Mouse (Mus musculus): ENCODE data around the gene Bbs4. TPM values are rescaled to one million over a fixed set of nuclear protein-coding genes. Genes with fewer than 3 reads are reported as not detected.

Gene Bbs4
- total and polyA plus RNA-seq, 2 experiments from 2014 or later = 36.7 to 56.0 TPM

DNA sequence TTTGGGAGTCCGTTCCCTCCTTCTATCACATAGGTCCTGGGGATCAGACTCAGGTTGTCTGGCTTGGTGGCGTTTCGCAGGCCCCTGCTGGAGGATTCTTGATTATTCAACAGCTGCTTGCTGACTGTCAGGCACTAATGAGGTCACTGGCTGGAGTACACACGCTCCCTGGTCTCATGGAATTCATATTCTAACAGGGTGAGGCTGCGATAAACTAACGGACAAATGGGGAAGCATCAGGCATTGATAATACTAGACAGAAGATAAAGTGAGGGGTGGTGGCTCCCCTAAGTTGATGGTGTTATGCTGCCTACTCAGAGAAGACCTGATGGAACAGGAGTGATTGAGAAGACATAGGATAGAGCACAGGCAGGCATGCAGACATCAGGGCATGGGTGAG is 67.7 kb downstream of the Bbs4 start:
- Histone ChIP-seq H3K27me3 (ENCODE audit: insufficient read depth, low read length) (no peaks in the 10 kb centered on the region), H3K9ac (replicated peaks; ENCODE audit: low read length, poor library complexity, severe bottlenecking) (no peak overlapping the region), H3K9me3 (ENCODE audit: low read length) (no peaks in the 10 kb centered on the region), H3K27ac (ENCODE audit: low read depth, low read length) (no peak overlapping the region), H3K36me3 (ENCODE audit: insufficient read depth, low read length) (no peaks in the 10 kb centered on the region), H3K4me2 (ENCODE audit: low read depth, low read length, poor library complexity, severe bottlenecking) (no peak overlapping the region), H3K4me3 (ENCODE audit: low read depth, low read length) (no peak overlapping the region), H3K4me1 (ENCODE audit: insufficient read depth, low read length) (no peaks in the 10 kb centered on the region)
- DNase-seq (ENCODE audit: low spot score) (no peak), ATAC-seq (ENCODE audit: low FRiP score) (no peak)
- 72% methylated on average over 6 of the region's 6 CpGs for WGBS
- TF ChIP-seq CTCF (IDR thresholded peaks at IDR 0.05) = no peak

DNA sequence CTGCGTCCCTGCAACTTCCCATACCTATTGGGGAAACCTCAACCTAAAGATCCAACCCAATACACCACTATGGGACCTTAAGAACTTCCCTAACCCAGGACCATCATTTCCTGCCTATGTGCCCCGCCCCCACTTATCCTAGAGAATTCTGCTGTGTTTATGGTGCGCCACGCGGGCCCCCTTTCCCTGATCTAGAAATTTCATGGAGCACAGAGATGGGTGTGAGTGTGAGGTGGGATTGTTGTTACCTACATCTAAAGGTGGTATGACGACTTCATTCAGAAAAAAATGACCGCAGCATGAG is 70.7 kb downstream of the Bbs4 start:
- no peak for TF ChIP-seq CTCF (IDR thresholded peaks at IDR 0.05)
- no peak overlapping the region for H3K9ac ChIP-seq (replicated peaks; ENCODE audit: low read length, poor library complexity, severe bottlenecking)
- WGBS = 64% methylated on average over 7 of the region's 7 CpGs
- no peaks in the 10 kb centered on the region for H3K9me3 ChIP-seq (ENCODE audit: low read length)
- peak overlapping the region; percentile 30; the same call in 1 of the 2 replicates for H3K4me2 ChIP-seq (ENCODE audit: low read depth, low read length, poor library complexity, severe bottlenecking)
- no peaks in the 10 kb centered on the region for H3K4me1 ChIP-seq (ENCODE audit: insufficient read depth, low read length)
- no peaks in the 10 kb centered on the region for H3K36me3 ChIP-seq (ENCODE audit: insufficient read depth, low read length)
- H3K4me3 ChIP-seq (ENCODE audit: low read depth, low read length) = no peak overlapping the region
- H3K27me3 ChIP-seq (ENCODE audit: insufficient read depth, low read length) = no peaks in the 10 kb centered on the region
- ATAC-seq (ENCODE audit: low FRiP score) (peak; percentile 31; the same call in 1 of the 2 replicates), DNase-seq (ENCODE audit: low spot score) (no peak)
- H3K27ac ChIP-seq (ENCODE audit: low read depth, low read length) = no peak overlapping the region

- 38% methylated on average over 26 of the region's 27 CpGs for WGBS
- Histone ChIP-seq H3K4me3 (ENCODE audit: low read depth, low read length) (no peak overlapping the region), H3K27ac (ENCODE audit: low read depth, low read length) (no peak overlapping the region), H3K9me3 (ENCODE audit: low read length) (no peaks in the 10 kb centered on the region), H3K4me1 (ENCODE audit: insufficient read depth, low read length) (no peaks in the 10 kb centered on the region), H3K36me3 (ENCODE audit: insufficient read depth, low read length) (no peaks in the 10 kb centered on the region), H3K9ac (replicated peaks; ENCODE audit: low read length, poor library complexity, severe bottlenecking) (no peak overlapping the region), H3K27me3 (ENCODE audit: insufficient read depth, low read length) (no peaks in the 10 kb centered on the region), H3K4me2 (ENCODE audit: low read depth, low read length, poor library complexity, severe bottlenecking) (peak overlapping the region; percentile 30; the same call in 1 of the 2 replicates)
- ATAC-seq (ENCODE audit: low FRiP score) (peak; percentile 69; the same call in 1 of the 2 replicates), DNase-seq (ENCODE audit: low spot score) (peak; percentile 77)
- peak; percentile 91 for TF ChIP-seq CTCF (IDR thresholded peaks at IDR 0.05)
Measured at GRCm38 (mm10) chr9:59281871-59282682, 71.2 kb downstream of the Bbs4 start.

DNA sequence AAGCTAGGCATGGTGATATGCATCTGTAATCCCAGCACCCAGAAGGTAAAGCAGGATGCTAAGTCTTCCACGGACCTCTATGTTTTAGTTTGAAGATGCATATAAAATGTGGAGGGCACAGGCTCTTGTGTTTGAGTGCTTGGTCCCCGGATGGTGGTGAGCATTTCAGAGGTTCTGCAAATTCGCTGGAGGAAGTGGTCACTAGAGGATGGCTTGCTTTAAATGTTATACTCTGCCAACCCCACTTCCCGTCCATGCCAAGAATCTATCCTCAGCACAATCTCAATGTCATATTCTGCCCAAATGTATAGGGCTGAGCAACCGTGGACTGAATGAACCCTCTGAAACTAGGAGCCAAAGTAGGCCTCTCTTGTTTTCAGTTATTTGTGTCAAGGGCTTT is 72.4 kb downstream of the Bbs4 start:
- no peaks in the 10 kb centered on the region for H3K4me1 ChIP-seq (ENCODE audit: insufficient read depth, low read length)
- WGBS = 90% methylated on average over 5 of the region's 5 CpGs
- H3K9me3 ChIP-seq (ENCODE audit: low read length) = no peaks in the 10 kb centered on the region

GRCm38 (mm10) chr9:59278694-59279093 is 74.6 kb downstream of the Bbs4 start:
- no peak for DNase-seq (ENCODE audit: low spot score)
- no peak for TF ChIP-seq CTCF (IDR thresholded peaks at IDR 0.05)
- ATAC-seq (ENCODE audit: low FRiP score) = no peak
- Histone ChIP-seq H3K27ac (ENCODE audit: low read depth, low read length) (no peak overlapping the region), H3K4me3 (ENCODE audit: low read depth, low read length) (no peak overlapping the region), H3K4me2 (ENCODE audit: low read depth, low read length, poor library complexity, severe bottlenecking) (no peak overlapping the region), H3K27me3 (ENCODE audit: insufficient read depth, low read length) (no peaks in the 10 kb centered on the region), H3K9me3 (ENCODE audit: low read length) (no peaks in the 10 kb centered on the region), H3K4me1 (ENCODE audit: insufficient read depth, low read length) (no peaks in the 10 kb centered on the region), H3K36me3 (ENCODE audit: insufficient read depth, low read length) (no peaks in the 10 kb centered on the region), H3K9ac (replicated peaks; ENCODE audit: low read length, poor library complexity, severe bottlenecking) (no peak overlapping the region)
- 84% methylated on average over 5 of the region's 5 CpGs for WGBS

More for the DNA sequence above, 72.4 kb downstream of the Bbs4 start:
- DNase-seq (ENCODE audit: low spot score) (no peak), ATAC-seq (ENCODE audit: low FRiP score) (no peak)
- Histone ChIP-seq H3K4me2 (ENCODE audit: low read depth, low read length, poor library complexity, severe bottlenecking) (no peak overlapping the region), H3K27ac (ENCODE audit: low read depth, low read length) (no peak overlapping the region), H3K27me3 (ENCODE audit: insufficient read depth, low read length) (no peaks in the 10 kb centered on the region), H3K4me3 (ENCODE audit: low read depth, low read length) (no peak overlapping the region), H3K9ac (replicated peaks; ENCODE audit: low read length, poor library complexity, severe bottlenecking) (no peak overlapping the region), H3K36me3 (ENCODE audit: insufficient read depth, low read length) (no peaks in the 10 kb centered on the region)
- TF ChIP-seq CTCF (IDR thresholded peaks at IDR 0.05) = no peak

GRCm38 (mm10) chr9:59278199-59278598 is 75.1 kb downstream of the Bbs4 start:
- WGBS = 97% methylated on average over 2 of the region's 2 CpGs
- H3K27ac ChIP-seq (ENCODE audit: low read depth, low read length) = no peak overlapping the region

More at GRCm38 (mm10) chr9:59278199-59278598, 75.1 kb downstream of the Bbs4 start:
- ATAC-seq (ENCODE audit: low FRiP score) = no peak
- no peak overlapping the region for H3K4me3 ChIP-seq (ENCODE audit: low read depth, low read length)
- no peak for DNase-seq (ENCODE audit: low spot score)
- H3K27me3 ChIP-seq (ENCODE audit: insufficient read depth, low read length) = no peaks in the 10 kb centered on the region
- no peak overlapping the region for H3K9ac ChIP-seq (replicated peaks; ENCODE audit: low read length, poor library complexity, severe bottlenecking)
- no peak overlapping the region for H3K4me2 ChIP-seq (ENCODE audit: low read depth, low read length, poor library complexity, severe bottlenecking)
- no peaks in the 10 kb centered on the region for H3K4me1 ChIP-seq (ENCODE audit: insufficient read depth, low read length)
- TF ChIP-seq CTCF (IDR thresholded peaks at IDR 0.05) = no peak
- no peaks in the 10 kb centered on the region for H3K9me3 ChIP-seq (ENCODE audit: low read length)
- no peaks in the 10 kb centered on the region for H3K36me3 ChIP-seq (ENCODE audit: insufficient read depth, low read length)
